ENCODE assay signal across 16 mouse cellular contexts in genomic region chr5:112481946-112482410, GRCm38 (mm10). TPM values are rescaled to one million over a fixed set of nuclear protein-coding genes. Genes with fewer than 3 reads are reported as not detected.
DNase-seq lines count a peak whose midpoint lies in the region; ATAC-seq and TF ChIP-seq lines count a peak whose summit lies in the region.
"Had no signal": no experiment of that assay in that cellular context is flagged by ENCODE, and none has a peak within 500 bp of the region (broad histone marks: within the 10 kb centered on the region; RNA-seq: fewer than 3 reads in every experiment).

No protein-coding gene starts in this region.

- no peak for TF ChIP-seq CTCF in layer of hippocampus, adult 2 months (conservative IDR thresholded peaks at IDR 0.05)

- no peak overlapping the region for H3K4me3 ChIP-seq in layer of hippocampus, adult 2 months
- no peak overlapping the region for H3K4me3 ChIP-seq in forebrain, embryonic 16.5 days (replicated peaks; ENCODE audit: low read length)
- H3K4me3 ChIP-seq in midbrain, embryonic 10.5 days, result peak overlapping the region; percentile 28; the same call in 1 of the 2 replicates
- H3K4me3 ChIP-seq: embryonic facial prominence, embryonic 15.5 days; liver, embryonic 15.5 days had no signal

- 5% methylated on average over 19 of the region's 19 CpGs for WGBS in forebrain, embryonic 16.5 days
- WGBS in midbrain, embryonic 10.5 days, result 23% methylated on average over 19 of the region's 19 CpGs

- peaks cover 32% of the 10 kb centered on the region for H3K4me1 ChIP-seq in forebrain, embryonic 16.5 days (replicated peaks; ENCODE audit: control insufficient read depth, insufficient read depth, low read length)
- peaks cover 71% of the 10 kb centered on the region for H3K4me1 ChIP-seq in midbrain, embryonic 10.5 days
- H3K4me1 ChIP-seq: embryonic facial prominence, embryonic 15.5 days had no signal

- peak overlapping the region; percentile 35 for H3K4me2 ChIP-seq in forebrain, embryonic 16.5 days (ENCODE audit: low read length)
- H3K4me2 ChIP-seq: embryonic facial prominence, embryonic 15.5 days; liver, embryonic 15.5 days had no signal

- H3K9ac ChIP-seq in forebrain, embryonic 16.5 days (replicated peaks; ENCODE audit: low read depth, low read length), result peak overlapping the region; percentile 23; the same call in 1 of the 2 replicates
- H3K9ac ChIP-seq: embryonic facial prominence, embryonic 15.5 days; liver, embryonic 15.5 days had no signal

- H3K27me3 ChIP-seq in forebrain, embryonic 16.5 days (replicated peaks; ENCODE audit: control insufficient read depth, insufficient read depth, low read length), result no peaks in the 10 kb centered on the region
- peaks cover 76% of the 10 kb centered on the region for H3K27me3 ChIP-seq in midbrain, embryonic 10.5 days (ENCODE audit: low read depth, poor library complexity, severe bottlenecking)

- peak; percentile 84 for ATAC-seq in forebrain, embryonic 16.5 days

- peak overlapping the region; percentile 64 for H3K27ac ChIP-seq in layer of hippocampus, adult 2 months
- peak overlapping the region; percentile 55 for H3K27ac ChIP-seq in forebrain, embryonic 16.5 days (ENCODE audit: low read length)
- H3K27ac ChIP-seq in midbrain, embryonic 10.5 days (replicated peaks), result peak overlapping the region; percentile 71
- H3K27ac ChIP-seq: embryonic facial prominence, embryonic 15.5 days; liver, embryonic 15.5 days had no signal

- no peaks in the 10 kb centered on the region for H3K36me3 ChIP-seq in forebrain, embryonic 16.5 days (ENCODE audit: control insufficient read depth, insufficient read depth)
- no peaks in the 10 kb centered on the region for H3K36me3 ChIP-seq in midbrain, embryonic 10.5 days
- H3K36me3 ChIP-seq: embryonic facial prominence, embryonic 15.5 days; liver, embryonic 15.5 days had no signal

- no peaks in the 10 kb centered on the region for H3K9me3 ChIP-seq in forebrain, embryonic 16.5 days (ENCODE audit: control insufficient read depth, low read length)
- no peaks in the 10 kb centered on the region; the same call in 1 of the 2 replicates for H3K9me3 ChIP-seq in midbrain, embryonic 10.5 days (replicated peaks)
- H3K9me3 ChIP-seq: embryonic facial prominence, embryonic 15.5 days; liver, embryonic 15.5 days had no signal

- DNase-seq in layer of hippocampus, adult 2 months (ENCODE audit: low spot score in 2 of 2), result no peak
- DNase-seq in layer of hippocampus, adult 11-12 months (ENCODE audit: low spot score), result no peak
- peak; percentile 47 for DNase-seq in midbrain, embryonic 10.5 days (ENCODE audit: low spot score)
- DNase-seq in retina, postnatal 1 day, result peak; percentile 70
- no peak for DNase-seq in frontal cortex, postnatal 36 days (ENCODE audit: low spot score in 2 of 2)
- no peak for DNase-seq in heart, postnatal 4 days
- DNase-seq in urinary bladder, adult 2 months (ENCODE audit: low spot score), result no peak
- DNase-seq: cerebellum, adult 11 months; gastrocnemius, postnatal 14 days; heart, postnatal 10 days; kidney, postnatal 14 days had no signal

RNA-seq across cellular contexts. Expression of gene Gm6588, which starts 32.8 kb away (rescaled TPM):
- total RNA-seq in layer of hippocampus, adult 2 months (2021), result not detected
- 0.43 and 1.3 TPM in 2 replicates for polyA plus RNA-seq in forebrain, embryonic 16.5 days (2015; fragmentation: Nextera tagmentation; extraction: Ambion mirVana)
- 0.06 and 0.12 TPM in 2 replicates for polyA plus RNA-seq in midbrain, embryonic 10.5 days (2016; fragmentation: Nextera tagmentation; extraction: Ambion mirVana)
- total RNA-seq in heart, postnatal 4 days (2021), result not detected
- not detected in 2 replicates for polyA plus RNA-seq in urinary bladder, adult 2 months (2012; rRNA removed)
- total RNA-seq: gastrocnemius, postnatal 14 days; heart, postnatal 10 days; left cerebral cortex, adult 18-20 months; megakaryocyte, adult 5-6 weeks had no signal
- polyA plus RNA-seq: embryonic facial prominence, embryonic 15.5 days; liver, embryonic 15.5 days had no signal

Comparison
In these comparisons a context has a peak if more than half of its experiments do, and no peak if none do; other contexts are left out.
1. DNase-seq: peak in midbrain, embryonic 10.5 days (single experiment) and retina, postnatal 1 day (single experiment); none in layer of hippocampus, adult 2 months (0 of 2), layer of hippocampus, adult 11-12 months (single experiment), frontal cortex, postnatal 36 days (0 of 2), heart, postnatal 4 days (single experiment) and urinary bladder, adult 2 months (single experiment).
2. Peak in every context shown above with its lines, with median percentiles within 50 percentile points of each other: H3K27ac ChIP-seq.